Mouse (Mus musculus): Measurements from ENCODE around the gene Wdr90.

GRCm38 (mm10) chr17:25835816-25836215 is 25.5 kb downstream of the Wdr90 start:
- TF ChIP-seq CTCF (IDR thresholded peaks at IDR 0.05; ENCODE audit: low read depth): no peak
- no peak for TF ChIP-seq EP300 (IDR thresholded peaks at IDR 0.05; ENCODE audit: low read depth)

All from liver, embryonic 14.5 days (tissue).